Mouse (Mus musculus) heart, adult 11 months (tissue): ENCODE measurements around the gene Tspan18.

Experiments
- DNase-seq: peaks from one replicate; pipeline ENCODE4 v3.0.0; 2022

Tspan18 gene

GRCm38 (mm10) chr2:93178313-93178677 lies 156.0 kb downstream of the Tspan18 start:
- DNase-seq: no peak

GRCm38 (mm10) chr2:93177668-93178312 lies 156.5 kb downstream of the Tspan18 start:
- DNase-seq: no peak

- DNase-seq: no peak
These were observed 157.2 kb downstream of the Tspan18 start for GRCm38 (mm10) chr2:93176871-93177667.

DNA sequence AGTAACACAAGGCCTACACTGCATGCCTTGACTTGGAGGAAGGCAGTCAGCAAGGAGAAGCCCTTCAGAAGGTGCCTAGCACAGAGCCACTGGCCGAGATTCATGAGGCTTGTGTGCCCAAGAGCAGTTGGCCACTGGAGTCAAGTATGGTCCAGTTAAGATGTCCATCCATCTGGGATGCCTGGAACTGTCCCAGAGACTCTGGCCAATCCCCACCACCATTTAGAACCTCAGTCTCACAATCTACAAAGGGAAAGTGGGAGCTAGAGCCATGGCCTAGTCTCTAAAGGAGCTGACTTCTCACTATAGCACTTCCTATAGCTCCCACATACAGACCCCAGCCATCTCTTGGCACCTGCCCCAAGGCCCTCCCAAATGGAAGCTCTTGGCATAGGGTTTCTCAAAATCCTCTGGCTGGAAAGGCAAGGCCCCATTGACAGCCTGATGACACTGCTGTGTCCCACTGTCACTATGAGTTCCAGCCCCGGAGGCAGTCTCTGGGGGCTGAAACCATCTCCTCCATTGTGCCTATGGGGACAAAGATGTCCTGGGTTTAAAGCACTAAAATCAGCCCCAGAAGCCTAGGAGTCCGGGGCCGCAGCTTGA lies 158.0 kb downstream of the Tspan18 start:
- DNase-seq: no peak

DNA sequence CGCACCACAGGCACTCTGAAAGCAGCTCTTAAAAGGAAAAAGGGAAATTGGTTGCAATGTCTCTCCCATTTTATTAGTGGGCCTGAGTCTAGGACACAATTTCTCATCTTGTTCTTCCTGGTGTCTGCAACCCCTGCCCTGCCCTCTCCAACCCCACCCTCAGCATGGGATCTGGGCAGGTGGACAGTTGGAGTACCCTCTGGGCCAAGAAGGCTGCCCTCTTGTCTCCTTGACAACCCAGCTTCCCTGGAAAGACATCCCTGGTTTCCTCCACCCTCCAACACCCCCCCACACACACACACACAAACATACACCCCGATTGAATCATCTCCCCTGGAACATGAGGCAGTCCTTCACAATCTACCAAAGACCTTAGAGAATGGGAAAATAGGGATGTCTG lies 158.6 kb downstream of the Tspan18 start:
- DNase-seq: no peak

DNA sequence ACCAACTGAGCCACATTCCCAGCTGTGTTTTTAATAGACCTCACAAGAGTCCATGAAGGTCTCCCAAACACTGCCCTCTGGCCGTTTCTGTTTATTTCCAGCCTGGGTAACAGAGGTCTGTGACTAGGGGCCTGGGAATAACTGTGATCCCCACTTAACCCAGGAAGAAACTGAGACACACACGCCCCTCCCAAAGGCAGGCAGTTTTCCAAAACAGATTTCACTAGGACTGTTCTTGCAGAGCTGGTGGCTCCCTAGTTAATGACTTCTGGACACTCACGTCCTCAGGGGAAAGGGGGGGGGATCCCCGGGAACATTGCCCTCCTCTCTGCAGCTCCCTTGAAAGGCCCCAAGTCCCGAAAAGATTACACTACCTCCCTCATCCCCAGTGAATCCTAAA lies 159.0 kb downstream of the Tspan18 start:
- peak; percentile 98 for DNase-seq

DNA sequence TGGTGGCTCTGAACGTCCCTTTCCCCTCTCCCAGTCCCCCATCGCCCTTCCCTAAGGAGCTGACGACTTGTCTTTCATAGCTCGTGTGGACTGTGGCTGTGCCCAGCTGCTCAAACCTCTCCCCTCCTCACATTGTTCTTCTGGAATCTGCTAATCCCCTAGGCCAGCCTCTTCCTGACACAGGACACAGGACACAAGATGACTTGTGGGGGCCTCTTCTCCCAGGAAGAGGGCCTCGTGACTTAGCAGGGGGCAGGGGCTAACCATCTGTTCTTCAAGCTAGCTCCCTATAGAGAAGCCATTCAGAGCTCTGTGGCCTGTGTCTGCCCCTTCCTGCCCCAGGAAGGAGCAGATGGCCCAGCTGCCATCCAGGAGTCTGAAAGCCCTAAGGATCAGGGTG lies 160.1 kb downstream of the Tspan18 start:
- no peak for DNase-seq

- no peak for DNase-seq
These were observed 161.8 kb downstream of the Tspan18 start for GRCm38 (mm10) chr2:93172460-93172859.

DNA sequence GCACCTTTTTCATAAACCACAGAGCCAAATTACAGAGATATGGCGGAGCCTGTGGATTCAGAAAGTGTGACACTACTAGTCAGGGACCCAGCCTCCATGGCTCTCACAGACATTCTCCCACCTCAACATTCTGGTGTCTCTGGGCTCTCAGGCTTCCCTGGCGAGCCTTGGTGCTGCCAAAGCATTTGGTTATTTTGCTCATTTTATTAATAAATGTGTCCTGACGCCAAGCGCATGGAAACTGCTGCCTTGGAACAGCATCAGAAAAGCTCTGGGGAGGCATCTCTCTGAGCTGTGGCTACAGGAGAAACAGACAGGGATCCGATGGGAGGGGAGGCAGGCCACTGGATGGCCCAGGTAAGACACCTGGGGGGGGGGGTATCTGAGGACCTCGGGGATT lies 162.4 kb downstream of the Tspan18 start:
- no peak for DNase-seq

DNA sequence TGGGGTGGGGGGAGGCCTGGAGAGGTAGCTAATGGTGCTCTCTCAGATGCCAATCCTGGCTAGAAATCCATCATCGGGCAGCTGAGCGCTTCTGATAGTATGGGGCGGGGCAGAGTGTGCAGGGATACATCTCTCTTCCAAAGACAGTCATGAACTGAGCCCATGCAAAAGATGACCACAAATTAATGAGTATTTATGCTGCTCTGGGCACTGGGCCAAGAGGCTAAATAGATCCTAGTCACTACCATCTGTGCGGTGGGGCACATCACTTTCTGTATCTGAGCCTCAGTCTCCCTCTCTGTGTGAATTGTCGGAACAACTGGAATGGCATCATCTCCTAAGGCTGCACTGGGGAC lies 163.5 kb downstream of the Tspan18 start:
- DNase-seq: peak; percentile 86

DNA sequence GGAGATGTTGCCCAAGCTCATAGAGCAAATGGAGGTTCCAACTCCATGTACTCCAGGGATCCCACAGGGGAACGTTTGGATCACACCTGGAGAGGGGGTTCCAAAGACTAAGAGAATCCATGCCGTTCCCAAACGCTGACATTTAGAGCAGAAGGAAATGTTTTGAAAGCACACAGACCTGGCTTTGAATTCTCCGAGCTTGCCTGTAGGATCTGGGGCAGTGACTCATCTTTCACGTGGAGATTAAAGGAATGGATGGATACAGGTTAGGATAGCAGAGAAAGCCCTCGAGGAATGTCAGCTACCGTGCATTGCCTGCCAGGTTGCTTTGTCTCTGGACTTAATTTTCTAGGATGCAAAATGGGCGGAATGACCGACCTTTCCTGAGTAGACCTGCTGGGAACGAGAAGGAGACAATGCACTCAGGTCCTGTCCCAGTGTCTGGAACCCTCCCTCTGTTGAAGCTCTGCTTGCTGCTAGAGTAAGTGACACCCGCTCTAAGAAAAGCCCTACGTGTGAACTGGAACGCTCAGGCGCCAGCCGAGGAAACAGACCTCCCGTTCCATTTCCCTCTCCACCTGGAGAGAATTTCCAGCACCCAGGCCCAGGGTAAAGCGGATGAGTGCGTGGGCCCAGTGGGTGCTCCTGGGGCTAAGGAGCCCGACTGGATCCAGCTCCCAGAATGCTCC lies 164.0 kb downstream of the Tspan18 start:
- DNase-seq: peak; percentile 79

DNA sequence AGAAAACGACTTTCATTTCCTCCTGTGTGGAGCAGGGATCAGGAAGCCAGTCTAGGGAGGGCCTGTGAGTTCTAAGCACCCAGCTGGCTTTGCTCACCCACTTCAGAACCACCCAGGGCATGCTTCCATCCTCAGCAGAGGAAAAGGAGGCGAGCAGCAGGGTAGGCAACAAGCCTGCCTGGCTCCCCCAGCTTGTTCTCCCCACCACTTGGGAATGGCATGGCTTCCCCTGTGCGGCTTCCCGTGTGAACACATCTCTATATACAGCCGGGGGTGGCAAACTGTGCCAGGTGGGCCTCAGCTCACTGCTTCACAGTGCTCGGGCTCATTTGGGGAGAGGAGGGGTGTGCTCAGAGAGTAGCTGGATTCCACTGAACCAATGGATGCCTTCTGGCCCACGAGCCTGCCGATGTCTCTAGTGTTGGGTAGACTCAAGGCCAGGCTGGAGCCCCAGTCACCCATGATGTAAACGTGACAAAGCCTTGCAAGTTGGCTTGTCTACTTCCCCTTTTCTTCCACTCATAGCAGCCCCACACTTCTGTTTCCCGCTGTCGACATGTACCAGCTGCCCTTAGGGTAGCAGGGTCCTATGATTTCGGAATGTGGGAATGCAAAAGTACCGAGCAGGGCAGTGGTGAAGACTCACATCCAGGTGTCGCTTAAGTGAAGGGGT lies 167.4 kb downstream of the Tspan18 start:
- peak; percentile 95 for DNase-seq

GRCm38 (mm10) chr2:93166295-93166694 lies 168.0 kb downstream of the Tspan18 start:
- DNase-seq: no peak

DNA sequence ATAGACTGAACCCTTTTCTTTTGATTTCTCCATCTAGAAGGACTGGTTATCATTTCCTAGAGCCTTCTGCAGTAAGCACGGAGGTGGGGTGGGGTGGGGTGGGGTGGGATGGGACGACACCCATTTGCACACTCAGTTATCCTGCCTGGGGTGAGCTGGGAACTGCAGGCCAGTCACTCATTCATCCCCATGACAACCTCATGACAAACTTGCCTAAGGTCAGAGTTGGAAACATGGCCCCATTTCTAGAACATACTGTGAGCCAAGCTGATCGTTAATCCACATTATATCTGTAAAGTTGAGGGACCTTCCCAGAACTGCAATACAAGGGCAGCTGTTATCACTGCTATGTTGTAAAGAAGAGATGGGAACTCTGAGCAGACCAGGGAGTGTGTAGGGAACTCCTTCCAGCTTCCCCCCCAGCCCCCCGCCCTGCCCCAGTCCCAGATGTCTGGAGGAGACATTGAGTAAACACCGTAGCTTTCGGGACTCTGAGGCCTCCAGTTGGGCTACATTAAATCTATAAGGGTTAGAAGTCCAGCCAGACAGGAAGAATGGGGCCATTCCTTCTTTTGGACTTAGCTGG lies 170.5 kb downstream of the Tspan18 start:
- no peak for DNase-seq

- peak; percentile 94 for DNase-seq
These were observed 171.0 kb downstream of the Tspan18 start for GRCm38 (mm10) chr2:93163317-93163716.

- peak; percentile 97 for DNase-seq
These were observed 171.5 kb downstream of the Tspan18 start for GRCm38 (mm10) chr2:93162791-93163190.

DNA sequence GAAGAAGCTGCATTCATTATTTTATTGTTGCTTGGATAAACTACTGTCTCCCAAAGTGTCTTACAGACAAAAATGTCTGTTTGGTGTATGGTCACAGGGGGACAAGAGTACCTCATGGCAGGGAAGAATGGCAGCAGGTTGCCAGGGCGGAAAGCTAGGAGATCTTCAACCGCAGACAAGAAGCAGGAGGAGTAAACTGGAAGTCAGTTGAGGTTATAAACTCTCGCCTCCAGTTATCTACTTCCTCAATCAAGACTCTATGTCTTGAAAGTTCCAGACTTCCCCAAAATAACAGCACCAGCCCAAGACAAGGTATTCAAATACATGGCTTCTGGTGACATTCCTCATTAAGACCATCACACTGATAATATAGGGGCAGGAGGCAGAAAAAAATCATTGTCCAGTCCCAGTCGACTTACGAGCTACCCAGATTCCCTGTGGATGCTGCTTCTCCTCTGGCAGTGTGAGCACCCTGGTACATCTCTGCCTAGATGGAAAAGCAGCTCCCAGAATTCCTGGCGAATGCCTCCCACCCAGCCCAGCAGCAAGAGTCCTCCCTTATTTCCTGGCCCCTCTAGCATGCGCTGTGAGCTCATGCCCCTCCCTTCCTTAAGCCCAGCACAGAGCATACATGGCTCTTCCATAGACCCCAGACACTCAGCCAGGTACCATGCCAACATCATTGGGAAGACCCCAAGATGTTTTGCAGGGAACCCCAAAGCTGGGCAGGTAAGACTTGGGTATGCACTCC lies 172.2 kb downstream of the Tspan18 start:
- peak; percentile 91 for DNase-seq

DNA sequence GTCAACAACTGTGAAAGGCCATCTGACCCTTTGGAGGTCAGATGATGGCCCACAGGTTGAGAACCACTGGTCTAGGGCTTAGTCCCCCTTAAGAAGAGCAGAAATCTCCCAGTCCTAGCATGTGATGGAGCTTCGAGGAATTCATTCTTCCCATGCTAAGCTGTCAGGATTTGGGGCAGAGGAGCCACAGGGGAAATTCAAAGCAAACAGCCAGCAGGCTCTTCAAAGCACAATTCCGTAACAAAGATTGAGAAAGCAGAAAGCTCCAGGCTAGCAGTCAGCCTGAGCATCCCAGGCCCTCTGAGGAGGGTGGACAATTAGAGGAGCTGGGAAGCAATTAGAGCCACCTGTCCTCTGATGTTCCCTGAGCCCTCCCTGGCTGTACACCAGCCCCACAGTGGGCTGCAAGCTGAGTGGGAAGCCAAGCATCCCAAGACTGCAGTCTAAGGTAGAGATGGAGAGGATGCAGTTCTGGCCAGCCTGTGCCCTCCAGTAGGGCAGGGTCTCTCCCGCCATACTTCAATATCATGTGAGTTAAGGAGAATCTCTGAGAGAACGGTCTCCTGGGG lies 173.8 kb downstream of the Tspan18 start:
- no peak for DNase-seq

DNA sequence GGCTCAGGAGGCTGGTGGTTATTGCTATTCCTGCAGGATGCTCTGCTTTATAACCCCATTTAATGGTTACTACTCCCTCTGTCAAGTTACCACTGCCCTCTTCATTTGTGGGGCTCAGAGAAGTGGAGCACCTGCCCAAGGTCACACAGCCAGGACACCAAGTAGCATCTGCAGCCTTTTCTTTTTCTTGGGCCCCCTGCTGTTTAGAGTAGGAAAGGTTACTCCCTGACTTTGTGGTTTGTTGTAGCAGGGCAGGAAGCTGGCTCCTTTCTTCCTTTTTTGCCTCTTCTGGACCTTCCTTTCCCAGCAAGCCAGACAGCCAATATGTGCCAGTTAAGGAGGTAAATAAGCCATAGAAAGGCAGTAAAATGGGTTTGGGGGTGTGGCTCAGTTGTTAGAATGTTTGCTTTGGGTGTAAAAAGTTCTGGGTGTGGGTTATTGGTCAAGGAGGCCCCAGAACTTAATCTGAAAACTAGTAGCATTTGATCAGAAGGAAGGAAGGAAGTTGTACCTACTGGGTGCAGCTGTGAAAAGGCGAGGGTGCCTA lies 179.7 kb downstream of the Tspan18 start:
- DNase-seq: no peak

DNA sequence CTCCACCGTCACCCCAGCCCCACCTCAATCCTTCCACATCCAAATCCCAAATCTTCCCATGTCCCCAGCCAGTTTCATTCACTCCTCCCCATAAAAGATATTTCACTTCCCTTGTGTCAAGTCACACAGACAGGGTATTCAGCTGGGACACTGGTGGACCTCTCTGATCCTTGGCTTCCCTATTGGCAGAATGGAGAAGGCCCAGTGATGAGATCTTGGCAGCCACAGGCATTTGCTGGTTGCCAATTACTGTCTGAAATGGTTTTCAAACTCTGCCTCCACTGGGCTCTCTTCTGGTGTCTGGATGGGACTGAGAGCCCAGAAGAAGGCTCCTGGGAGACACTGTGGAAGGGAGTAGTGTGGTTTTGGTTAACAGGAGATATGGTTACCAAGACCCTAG lies 180.5 kb downstream of the Tspan18 start:
- DNase-seq: no peak

DNA sequence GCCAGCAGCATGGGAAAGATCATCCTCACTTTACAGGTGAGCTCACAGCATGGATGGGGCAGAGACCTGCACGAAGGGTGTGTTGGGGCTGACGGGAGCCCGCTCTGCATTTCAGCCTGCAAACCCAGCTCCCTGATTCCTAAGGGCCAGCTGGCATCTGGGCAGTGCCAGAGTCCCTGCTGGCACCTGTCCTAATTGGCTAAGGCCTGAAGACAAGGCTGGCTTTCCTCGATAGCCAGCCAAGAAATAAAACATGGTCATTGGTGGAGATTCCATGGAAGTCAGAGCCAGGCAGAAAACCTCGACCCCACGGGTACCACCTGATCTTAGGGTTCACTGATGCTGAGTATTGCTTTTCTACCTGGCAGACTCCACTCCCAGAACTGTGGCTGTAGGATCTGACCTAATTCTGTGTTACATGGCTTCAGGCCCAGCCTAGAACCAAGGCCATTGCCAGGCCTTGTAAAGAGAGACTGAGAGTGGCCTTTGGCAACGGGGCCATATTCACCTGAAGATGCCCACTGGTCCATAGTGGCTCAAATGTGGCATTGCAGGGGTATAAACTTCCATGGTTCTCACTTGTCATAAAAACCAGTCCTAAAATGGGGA lies 181.3 kb downstream of the Tspan18 start:
- no peak for DNase-seq
